Mouse (Mus musculus) stomach, embryonic 14.5 days (tissue): Measurements from ENCODE around the gene Gm20716. TPM values are rescaled to one million over a fixed set of nuclear protein-coding genes. Genes with fewer than 3 reads are reported as not detected.
"Not testable (repeated sequence)": the region's sequence is repeated elsewhere in the genome, so short reads cannot be mapped to it uniquely, and the experiment has no call there.

ENCODE experiments used
- ATAC-seq: fragments of 200-750 bp; cut with Nextera tagmentation; 2 replicates; pipeline ENCODE4 v1.8.0; 2017; ENCODE audit warnings: low read depth, moderate TSS enrichment; ENCODE audit not compliant: insufficient number of reproducible peaks, insufficient read depth, low FRiP score
- H3K27ac ChIP-seq: fragments of 300-500 bp; sonication (generic); 2 replicates; pipeline ENCODE4 v1.5.1; 2014; ENCODE audit warnings: mild to moderate bottlenecking, low read length, moderate library complexity, mixed read lengths
- H3K27me3 ChIP-seq: fragments of 300-500 bp; sonication (generic); 2 replicates; pipeline ENCODE4 v1.6.1; 2014; ENCODE audit warnings: low read length, control low read depth, mixed read lengths; ENCODE audit not compliant: control insufficient read depth, insufficient read depth
- H3K36me3 ChIP-seq: fragments of 300-500 bp; sonication (generic); 2 replicates; pipeline ENCODE4 v1.6.1; 2014; ENCODE audit warnings: mild to moderate bottlenecking, control low read depth, low read length, moderate library complexity, mixed read lengths; ENCODE audit not compliant: control insufficient read depth, insufficient read depth
- H3K4me1 ChIP-seq: fragments of 300-500 bp; sonication (generic); 2 replicates; pipeline ENCODE4 v1.6.1; 2014; ENCODE audit warnings: low read length, control low read depth, mixed read lengths; ENCODE audit not compliant: control insufficient read depth, insufficient read depth
- H3K4me2 ChIP-seq: fragments of 300-500 bp; sonication (generic); replicated peaks from 2 replicates; pipeline ENCODE4 v1.6.1; 2014; ENCODE audit warnings: low read depth, low read length, control low read depth
- H3K4me3 ChIP-seq: fragments of 300-500 bp; sonication (generic); 2 replicates; pipeline ENCODE4 v1.5.1; 2014; ENCODE audit warnings: low read depth, low read length, control low read depth
- H3K9ac ChIP-seq: fragments of 300-500 bp; sonication (generic); replicated peaks from 2 replicates; pipeline ENCODE4 v1.6.1; 2014; ENCODE audit warnings: low read depth, mild to moderate bottlenecking, control low read depth, low read length, moderate library complexity, mixed read lengths
- H3K9me3 ChIP-seq: fragments of 300-500 bp; sonication (generic); 2 replicates; pipeline ENCODE4 v1.6.1; 2016; ENCODE audit warnings: low read depth, low read length, control low read depth; ENCODE audit not compliant: control insufficient read depth
- WGBS: fragments of 180-500 bp; shearing (Covaris S2); extraction: QIAGEN DNeasy Blood & Tissue Kit; methylation state at CpG from one replicate; pipeline ENCODE4 v1.1.7; 2014; 5-methylcytosine and 5-hydroxymethylcytosine counted together
- polyA plus RNA-seq: library from polyadenylated mRNA; unstranded; fragments of >200 nt; fragmentation: Nextera tagmentation; extraction: Ambion mirVana; gene quantifications from 2 replicates; pipeline ENCODE4 v1.2.1, GENCODE M21; 2014

Gene Gm20716
- polyA plus RNA-seq, 1 experiment from 2014 or later: 31.9 TPM

- 0 out of 2 replicates have a peak overlapping the region, but pooled peaks have one; percentile 7 for H3K4me2 ChIP-seq
- no peaks in the 10 kb centered on the region for H3K36me3 ChIP-seq
- no peaks in the 10 kb centered on the region for H3K9me3 ChIP-seq
- H3K27ac ChIP-seq: no peak overlapping the region
- H3K27me3 ChIP-seq: no peaks in the 10 kb centered on the region
- H3K9ac ChIP-seq: no peak overlapping the region
- WGBS: 36% methylated on average over 21 of the region's 21 CpGs
- no peak overlapping the region for H3K4me3 ChIP-seq
- peaks cover 36% of the 10 kb centered on the region for H3K4me1 ChIP-seq
- no peak for ATAC-seq
Observed at GRCm38 (mm10) chr2:168166750-168167460, 63.3 kb downstream of the Gm20716 start.

DNA sequence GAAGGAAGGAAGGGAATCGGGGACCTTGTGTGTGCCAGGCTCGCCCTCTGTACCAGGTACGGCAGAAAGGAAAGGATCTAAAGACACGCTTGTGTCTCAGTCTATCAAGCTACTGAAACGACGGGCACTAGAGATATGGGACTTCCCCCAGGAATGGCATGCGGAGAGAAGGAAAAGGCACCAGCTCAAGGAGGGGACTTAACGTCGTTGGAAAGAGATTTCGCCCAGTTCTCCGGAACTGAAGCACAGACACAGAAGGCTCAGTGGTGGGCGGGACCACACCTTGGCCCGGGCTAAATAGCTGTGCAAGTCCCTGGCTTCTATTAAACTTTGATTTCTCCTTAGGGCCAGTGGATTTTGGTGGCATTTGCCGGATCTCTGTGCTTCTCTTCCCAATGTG is 68.2 kb downstream of the Gm20716 start:
- Histone ChIP-seq H3K36me3 (no peaks in the 10 kb centered on the region), H3K4me1 (peaks cover 26% of the 10 kb centered on the region), H3K4me2 (peak overlapping the region; percentile 48), H3K9ac (no peak overlapping the region), H3K27me3 (no peaks in the 10 kb centered on the region), H3K27ac (no peak overlapping the region), H3K4me3 (peak overlapping the region; percentile 19; the same call in 1 of the 2 replicates), H3K9me3 (no peaks in the 10 kb centered on the region)
- no peak for ATAC-seq
- WGBS: 9% methylated on average over 14 of the region's 14 CpGs

GRCm38 (mm10) chr2:168161514-168161971 is 68.6 kb downstream of the Gm20716 start:
- Histone ChIP-seq H3K4me1 (peaks cover 21% of the 10 kb centered on the region), H3K9ac (no peak overlapping the region), H3K27me3 (no peaks in the 10 kb centered on the region), H3K36me3 (no peaks in the 10 kb centered on the region), H3K4me3 (peak overlapping the region; percentile 19; the same call in 1 of the 2 replicates), H3K27ac (0 out of 2 replicates have a peak overlapping the region, but pooled peaks have one; percentile 10), H3K4me2 (peak overlapping the region; percentile 48), H3K9me3 (no peaks in the 10 kb centered on the region)
- peak; percentile 24; the same call in 1 of the 2 replicates for ATAC-seq
- WGBS: 6% methylated on average over 11 of the region's 11 CpGs

GRCm38 (mm10) chr2:168160370-168160930 is 69.7 kb downstream of the Gm20716 start:
- H3K4me2 ChIP-seq: no peak overlapping the region
- no peak overlapping the region for H3K9ac ChIP-seq
- no peaks in the 10 kb centered on the region for H3K27me3 ChIP-seq
- no peak overlapping the region for H3K27ac ChIP-seq
- H3K36me3 ChIP-seq: no peaks in the 10 kb centered on the region
- no peaks in the 10 kb centered on the region for H3K9me3 ChIP-seq
- H3K4me1 ChIP-seq: peaks cover 20% of the 10 kb centered on the region
- H3K4me3 ChIP-seq: no peak overlapping the region
- ATAC-seq: no peak
- WGBS: 78% methylated on average over 9 of the region's 9 CpGs

DNA sequence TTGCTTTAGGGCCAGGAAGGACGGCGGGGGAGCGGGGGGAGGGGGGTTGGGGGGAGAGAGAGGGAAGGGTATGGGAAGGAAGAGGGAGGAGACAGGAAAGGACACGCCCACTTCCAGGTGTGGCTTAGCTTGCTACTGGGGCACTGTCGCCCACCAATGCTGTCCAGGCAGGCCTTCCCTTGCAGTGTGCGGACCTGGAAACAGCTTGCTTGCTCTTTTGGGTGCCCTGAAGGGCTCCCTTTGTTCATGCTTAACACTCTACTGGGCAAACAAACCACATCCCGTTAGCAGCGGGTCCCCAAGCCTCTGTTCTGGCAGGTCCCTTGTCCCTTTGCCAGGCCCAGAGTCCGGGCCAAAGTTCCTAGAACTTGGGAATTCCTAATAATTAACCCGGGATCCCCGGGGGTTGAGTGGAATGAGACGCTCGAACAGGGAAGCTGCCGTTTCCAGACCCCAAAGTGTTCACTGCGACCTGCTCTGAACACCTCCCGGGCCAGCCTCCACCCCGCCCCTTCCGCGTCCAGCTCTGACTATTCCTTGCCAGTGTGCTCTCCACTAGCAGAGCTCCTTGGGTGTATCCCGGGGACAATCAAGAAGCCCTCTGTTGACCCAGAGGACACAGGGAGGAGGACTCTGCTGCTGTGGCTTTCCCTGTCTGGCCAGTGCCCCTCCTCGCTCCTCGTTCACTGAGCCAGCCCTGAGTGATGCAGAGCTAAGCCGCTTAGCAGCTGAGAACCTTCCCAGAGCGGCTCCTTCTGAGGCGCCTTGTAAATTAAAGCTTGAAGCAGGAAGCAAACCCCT is 71.1 kb downstream of the Gm20716 start:
- 6% methylated on average over 24 of the region's 25 CpGs for WGBS

DNA sequence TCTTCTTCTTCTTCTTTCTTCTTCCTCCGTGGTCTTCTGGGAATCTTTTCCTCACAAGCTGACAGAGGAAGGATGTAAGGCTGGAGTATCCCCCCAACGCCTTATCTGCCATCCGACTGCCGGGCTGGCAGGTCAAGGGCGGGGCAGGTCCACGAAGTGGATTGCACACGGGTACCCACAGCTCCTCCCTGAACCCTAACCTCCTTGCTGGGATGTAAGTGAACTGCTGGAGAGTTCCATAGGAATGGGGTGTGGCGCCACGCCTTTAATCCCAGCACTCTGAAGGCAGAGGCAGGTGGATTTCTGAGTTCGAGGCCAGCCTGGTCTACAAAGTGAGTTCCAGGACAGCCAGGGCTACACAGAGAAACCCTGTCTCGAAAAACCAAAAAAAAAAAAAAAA is 72.2 kb downstream of the Gm20716 start:
- 57% methylated on average over 9 of the region's 11 CpGs for WGBS
- not testable (repeated sequence) for H3K4me3 ChIP-seq, H3K9me3 ChIP-seq, H3K9ac ChIP-seq, H3K27ac ChIP-seq, H3K4me2 ChIP-seq, ATAC-seq, H3K36me3 ChIP-seq, H3K27me3 ChIP-seq
- H3K4me1 ChIP-seq: peaks cover 32% of the 10 kb centered on the region

More for the DNA sequence above, 71.1 kb downstream of the Gm20716 start:
- 0 out of 2 replicates have a peak, but pooled peaks have one; percentile 24 for ATAC-seq
- Histone ChIP-seq H3K36me3 (no peaks in the 10 kb centered on the region), H3K4me1 (peaks cover 31% of the 10 kb centered on the region), H3K4me3 (peak overlapping the region; percentile 22), H3K9me3 (no peaks in the 10 kb centered on the region), H3K27ac (peak overlapping the region; percentile 48), H3K27me3 (no peaks in the 10 kb centered on the region), H3K4me2 (peak overlapping the region; percentile 60), H3K9ac (0 out of 2 replicates have a peak overlapping the region, but pooled peaks have one; percentile 21)

GRCm38 (mm10) chr2:168156361-168156760 is 73.8 kb downstream of the Gm20716 start:
- WGBS: 63% methylated on average over 14 of the region's 14 CpGs
- ATAC-seq: no peak

DNA sequence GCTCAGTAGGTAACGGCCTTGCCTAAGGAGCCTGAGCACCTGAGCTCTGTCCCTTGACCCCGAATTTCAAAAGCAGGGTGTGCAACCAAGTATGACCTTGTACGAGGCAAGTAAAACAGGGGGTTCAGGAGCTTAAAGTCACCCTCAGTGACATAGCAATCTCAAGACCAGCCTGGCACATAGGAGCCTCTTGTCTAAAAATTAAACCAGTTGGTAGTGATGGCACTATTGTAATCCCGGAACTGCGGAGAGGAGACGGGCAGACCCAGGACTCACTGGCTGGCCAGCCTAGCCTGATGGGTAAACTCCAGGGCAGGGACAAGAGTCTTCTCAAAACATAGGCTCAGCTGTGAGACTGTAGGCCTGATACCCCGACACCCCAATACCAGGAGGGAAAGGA is 74.5 kb downstream of the Gm20716 start:
- Histone ChIP-seq H3K9me3 (no peaks in the 10 kb centered on the region), H3K4me1 (peaks cover 25% of the 10 kb centered on the region), H3K9ac (no peak overlapping the region), H3K4me2 (no peak overlapping the region), H3K27ac (no peak overlapping the region), H3K27me3 (no peaks in the 10 kb centered on the region), H3K4me3 (no peak overlapping the region), H3K36me3 (no peaks in the 10 kb centered on the region)
- WGBS: 96% methylated on average over 7 of the region's 7 CpGs
- ATAC-seq: no peak

More at GRCm38 (mm10) chr2:168156361-168156760, 73.8 kb downstream of the Gm20716 start:
- Histone ChIP-seq H3K27ac (no peak overlapping the region), H3K9ac (no peak overlapping the region), H3K4me2 (no peak overlapping the region), H3K4me1 (peaks cover 27% of the 10 kb centered on the region), H3K9me3 (no peaks in the 10 kb centered on the region), H3K36me3 (no peaks in the 10 kb centered on the region), H3K27me3 (no peaks in the 10 kb centered on the region), H3K4me3 (no peak overlapping the region)
